Mouse (Mus musculus): ENCODE measurements around the gene Cobl. TPM values are rescaled to one million over a fixed set of nuclear protein-coding genes. Genes with fewer than 3 reads are reported as not detected.

The Cobl gene
- total and polyA plus RNA-seq, 2 experiments from 2014 or later, result 20.5 to 42.5 TPM

DNA sequence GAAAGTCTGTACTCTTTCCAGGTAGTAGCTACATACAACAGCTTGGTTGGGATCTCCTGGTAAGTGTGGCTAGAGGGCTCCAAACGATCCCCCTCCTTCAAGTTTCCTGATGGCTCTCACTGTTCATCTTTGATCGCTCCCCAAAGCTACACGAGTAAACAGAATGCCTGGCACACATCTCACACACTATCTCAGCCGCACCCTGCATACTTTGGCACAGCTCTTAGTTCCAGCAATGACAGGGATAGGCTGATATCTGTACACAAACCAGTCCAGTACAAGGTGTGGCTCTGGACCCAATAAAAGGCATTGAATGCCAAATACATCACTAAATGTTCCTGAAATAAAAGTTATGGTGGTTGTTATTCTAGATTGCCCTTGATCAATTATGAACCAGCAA is 55.3 kb downstream of the Cobl start:
- Histone ChIP-seq H3K4me3 (ENCODE audit: low read depth, low read length) (no peak overlapping the region), H3K4me2 (ENCODE audit: low read depth, low read length) (0 out of 2 replicates have a peak overlapping the region, but pooled peaks have one; percentile 4), H3K4me1 (ENCODE audit: control insufficient read depth, insufficient read depth) (peaks cover 10% of the 10 kb centered on the region; the same call in 1 of the 2 replicates), H3K9me3 (replicated peaks; ENCODE audit: control insufficient read depth, low read length) (no peaks in the 10 kb centered on the region), H3K36me3 (replicated peaks; ENCODE audit: control insufficient read depth, insufficient read depth, low read length) (no peaks in the 10 kb centered on the region), H3K27me3 (ENCODE audit: control insufficient read depth, insufficient read depth, low read length) (no peaks in the 10 kb centered on the region), H3K27ac (ENCODE audit: low read depth) (no peak overlapping the region), H3K9ac (replicated peaks; ENCODE audit: low read depth, low read length) (no peak overlapping the region)
- no peak for DNase-seq (ENCODE audit: low spot score)
- WGBS, result 27% methylated on average over 4 of the region's 4 CpGs
- no peak for ATAC-seq (ENCODE audit: insufficient read depth, low read depth)
- TF ChIP-seq EP300 (IDR thresholded peaks at IDR 0.05; ENCODE audit: low read depth), result no peak
- TF ChIP-seq CTCF (IDR thresholded peaks at IDR 0.05; ENCODE audit: low read depth), result no peak

DNA sequence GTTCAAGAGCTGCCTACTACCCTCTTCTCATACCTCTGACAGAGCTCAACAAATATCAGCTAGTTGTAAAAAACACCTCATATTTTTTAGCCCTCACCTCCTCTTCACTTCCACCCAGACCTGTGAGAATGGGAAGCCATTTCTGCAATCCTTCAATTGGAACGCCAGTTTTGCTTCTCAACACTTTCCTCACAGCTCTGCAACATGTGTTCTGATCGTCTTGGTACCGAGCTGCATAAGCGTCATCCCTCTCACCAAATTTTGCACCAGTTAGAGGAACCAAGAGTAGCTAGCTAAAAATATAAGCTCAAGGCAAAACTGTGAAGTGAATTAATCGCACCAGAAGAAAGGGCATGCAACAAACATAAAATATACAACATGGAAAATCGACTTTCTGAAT is 56.9 kb downstream of the Cobl start:
- H3K27ac ChIP-seq (ENCODE audit: low read depth), result no peak overlapping the region
- H3K9ac ChIP-seq (replicated peaks; ENCODE audit: low read depth, low read length), result no peak overlapping the region
- TF ChIP-seq CTCF (IDR thresholded peaks at IDR 0.05; ENCODE audit: low read depth) (no peak), EP300 (IDR thresholded peaks at IDR 0.05; ENCODE audit: low read depth) (no peak)
- H3K4me1 ChIP-seq (ENCODE audit: control insufficient read depth, insufficient read depth), result peaks cover 16% of the 10 kb centered on the region; the same call in 1 of the 2 replicates
- 78% methylated on average over 6 of the region's 6 CpGs for WGBS
- H3K4me2 ChIP-seq (ENCODE audit: low read depth, low read length), result no peak overlapping the region
- H3K9me3 ChIP-seq (replicated peaks; ENCODE audit: control insufficient read depth, low read length), result no peaks in the 10 kb centered on the region
- no peaks in the 10 kb centered on the region for H3K36me3 ChIP-seq (replicated peaks; ENCODE audit: control insufficient read depth, insufficient read depth, low read length)
- no peak overlapping the region for H3K4me3 ChIP-seq (ENCODE audit: low read depth, low read length)
- H3K27me3 ChIP-seq (ENCODE audit: control insufficient read depth, insufficient read depth, low read length), result no peaks in the 10 kb centered on the region
- no peak for DNase-seq (ENCODE audit: low spot score)
- no peak for ATAC-seq (ENCODE audit: insufficient read depth, low read depth)

DNA sequence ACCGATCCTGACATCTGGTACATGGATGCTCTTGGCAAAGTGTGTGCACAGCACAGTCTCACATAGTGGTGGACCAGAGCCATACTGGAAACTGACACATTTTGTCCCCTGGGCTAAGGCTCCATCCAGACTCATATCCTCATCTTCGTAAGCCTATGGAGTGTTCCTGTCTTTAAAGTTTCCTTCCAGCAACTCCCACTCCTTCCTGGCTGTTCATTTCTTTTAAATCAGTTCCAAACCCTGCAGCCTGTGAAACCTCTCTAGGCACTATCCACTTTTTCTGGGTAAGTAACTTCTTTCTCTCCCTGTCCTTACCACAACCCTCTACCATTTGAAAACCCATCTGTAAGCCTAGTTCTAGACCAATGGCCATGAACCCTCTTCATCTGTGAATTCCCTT is 64.9 kb downstream of the Cobl start:
- Histone ChIP-seq H3K4me1 (ENCODE audit: control insufficient read depth, insufficient read depth) (peaks cover 20% of the 10 kb centered on the region; the same call in 1 of the 2 replicates), H3K4me3 (ENCODE audit: low read depth, low read length) (no peak overlapping the region), H3K27me3 (ENCODE audit: control insufficient read depth, insufficient read depth, low read length) (no peaks in the 10 kb centered on the region), H3K27ac (ENCODE audit: low read depth) (no peak overlapping the region), H3K9ac (replicated peaks; ENCODE audit: low read depth, low read length) (no peak overlapping the region), H3K36me3 (replicated peaks; ENCODE audit: control insufficient read depth, insufficient read depth, low read length) (no peaks in the 10 kb centered on the region), H3K9me3 (replicated peaks; ENCODE audit: control insufficient read depth, low read length) (no peaks in the 10 kb centered on the region), H3K4me2 (ENCODE audit: low read depth, low read length) (no peak overlapping the region)
- ATAC-seq (ENCODE audit: insufficient read depth, low read depth), result no peak
- TF ChIP-seq EP300 (IDR thresholded peaks at IDR 0.05; ENCODE audit: low read depth) (no peak), CTCF (IDR thresholded peaks at IDR 0.05; ENCODE audit: low read depth) (no peak)
- WGBS, result 75% methylated on average over 2 of the region's 2 CpGs
- DNase-seq (ENCODE audit: low spot score), result no peak

DNA sequence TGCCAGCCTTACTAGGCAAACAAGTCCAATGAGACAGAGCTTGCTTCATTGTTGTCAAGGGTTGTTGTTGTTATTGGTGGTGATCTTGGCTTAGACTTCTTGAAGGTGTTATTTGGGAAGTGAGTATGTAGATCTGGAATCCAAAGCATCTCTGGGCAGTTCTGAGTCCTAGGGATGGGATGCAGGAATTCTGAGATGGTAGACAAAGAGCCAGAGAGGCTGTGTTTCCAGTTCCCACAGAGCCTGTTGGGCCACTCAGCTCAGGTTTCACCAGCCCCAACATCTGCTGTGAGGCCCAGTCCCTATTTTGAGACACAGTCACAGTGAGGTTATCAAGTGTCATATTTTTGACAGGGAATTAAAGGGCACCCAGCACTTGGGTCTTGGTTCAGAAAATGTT is 68.6 kb downstream of the Cobl start:
- H3K27ac ChIP-seq (ENCODE audit: low read depth), result no peak overlapping the region
- no peaks in the 10 kb centered on the region for H3K36me3 ChIP-seq (replicated peaks; ENCODE audit: control insufficient read depth, insufficient read depth, low read length)
- H3K27me3 ChIP-seq (ENCODE audit: control insufficient read depth, insufficient read depth, low read length), result no peaks in the 10 kb centered on the region
- H3K4me3 ChIP-seq (ENCODE audit: low read depth, low read length), result no peak overlapping the region
- no peak for ATAC-seq (ENCODE audit: insufficient read depth, low read depth)
- no peak overlapping the region for H3K9ac ChIP-seq (replicated peaks; ENCODE audit: low read depth, low read length)
- TF ChIP-seq EP300 (IDR thresholded peaks at IDR 0.05; ENCODE audit: low read depth) (no peak), CTCF (IDR thresholded peaks at IDR 0.05; ENCODE audit: low read depth) (no peak)
- H3K9me3 ChIP-seq (replicated peaks; ENCODE audit: control insufficient read depth, low read length), result no peaks in the 10 kb centered on the region
- H3K4me2 ChIP-seq (ENCODE audit: low read depth, low read length), result no peak overlapping the region
- no peak for DNase-seq (ENCODE audit: low spot score)
- H3K4me1 ChIP-seq (ENCODE audit: control insufficient read depth, insufficient read depth), result peaks cover 31% of the 10 kb centered on the region

DNA sequence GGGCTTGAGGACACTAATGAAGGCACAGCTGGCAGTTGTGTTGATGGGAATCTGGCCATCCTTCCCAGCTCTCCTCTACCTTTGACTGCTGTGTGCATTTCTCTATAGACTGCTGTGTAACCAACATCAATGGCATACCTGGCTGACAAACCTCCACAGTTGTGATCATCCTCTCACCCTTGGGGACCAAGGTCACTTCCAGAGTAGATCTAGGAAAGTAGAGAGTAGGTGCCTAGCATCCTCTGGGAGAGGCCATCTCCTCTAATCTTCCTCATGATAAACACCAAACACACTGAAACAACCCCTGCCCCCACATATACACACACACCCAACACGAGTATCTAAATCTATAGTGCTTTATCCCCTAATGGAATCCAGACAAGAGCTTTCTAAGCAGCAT is 70.1 kb downstream of the Cobl start:
- ATAC-seq (ENCODE audit: insufficient read depth, low read depth), result no peak
- 55% methylated on average over 1 of the region's 1 CpGs for WGBS
- DNase-seq (ENCODE audit: low spot score), result no peak
- H3K4me1 ChIP-seq (ENCODE audit: control insufficient read depth, insufficient read depth), result peaks cover 31% of the 10 kb centered on the region
- no peak overlapping the region for H3K4me2 ChIP-seq (ENCODE audit: low read depth, low read length)
- H3K27me3 ChIP-seq (ENCODE audit: control insufficient read depth, insufficient read depth, low read length), result no peaks in the 10 kb centered on the region
- peak overlapping the region; percentile 60; the same call in 1 of the 2 replicates for H3K27ac ChIP-seq (ENCODE audit: low read depth)
- no peak for TF ChIP-seq EP300 (IDR thresholded peaks at IDR 0.05; ENCODE audit: low read depth)
- TF ChIP-seq CTCF (IDR thresholded peaks at IDR 0.05; ENCODE audit: low read depth), result no peak
- H3K9me3 ChIP-seq (replicated peaks; ENCODE audit: control insufficient read depth, low read length), result no peaks in the 10 kb centered on the region
- no peak overlapping the region for H3K4me3 ChIP-seq (ENCODE audit: low read depth, low read length)
- H3K36me3 ChIP-seq (replicated peaks; ENCODE audit: control insufficient read depth, insufficient read depth, low read length), result no peaks in the 10 kb centered on the region
- H3K9ac ChIP-seq (replicated peaks; ENCODE audit: low read depth, low read length), result no peak overlapping the region

DNA sequence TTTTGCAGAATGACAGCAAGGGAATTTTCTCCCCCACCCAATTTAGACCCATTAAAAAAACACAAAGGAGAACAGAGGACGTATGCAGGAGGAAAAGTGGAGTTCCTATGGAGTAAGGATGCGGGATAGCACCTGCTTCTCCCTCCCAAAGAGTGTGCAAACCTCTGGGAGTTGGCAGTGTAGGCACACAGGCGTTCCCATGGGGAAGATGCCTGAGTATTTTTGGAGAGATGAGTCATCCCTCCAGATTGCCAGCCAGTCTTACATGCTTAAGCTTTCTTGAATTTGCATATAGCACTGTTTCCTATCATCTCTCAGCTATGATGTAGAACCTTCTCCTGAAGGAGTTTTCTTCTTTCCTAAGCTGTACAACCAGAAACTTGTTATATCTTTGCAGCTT is 70.6 kb downstream of the Cobl start:
- no peak for TF ChIP-seq EP300 (IDR thresholded peaks at IDR 0.05; ENCODE audit: low read depth)
- H3K4me2 ChIP-seq (ENCODE audit: low read depth, low read length), result no peak overlapping the region
- H3K27me3 ChIP-seq (ENCODE audit: control insufficient read depth, insufficient read depth, low read length), result no peaks in the 10 kb centered on the region
- ATAC-seq (ENCODE audit: insufficient read depth, low read depth) (peak; percentile 83; the same call in 1 of the 2 replicates), DNase-seq (ENCODE audit: low spot score) (peak; percentile 71)
- no peaks in the 10 kb centered on the region for H3K9me3 ChIP-seq (replicated peaks; ENCODE audit: control insufficient read depth, low read length)
- peak overlapping the region; percentile 60 for H3K27ac ChIP-seq (ENCODE audit: low read depth)
- 14% methylated on average over 3 of the region's 3 CpGs for WGBS
- H3K9ac ChIP-seq (replicated peaks; ENCODE audit: low read depth, low read length), result no peak overlapping the region
- H3K4me1 ChIP-seq (ENCODE audit: control insufficient read depth, insufficient read depth), result peaks cover 31% of the 10 kb centered on the region
- H3K4me3 ChIP-seq (ENCODE audit: low read depth, low read length), result no peak overlapping the region
- H3K36me3 ChIP-seq (replicated peaks; ENCODE audit: control insufficient read depth, insufficient read depth, low read length), result no peaks in the 10 kb centered on the region
